Mouse (Mus musculus): ENCODE data around the gene Bmp10. TPM values are rescaled to one million over a fixed set of nuclear protein-coding genes. Genes with fewer than 3 reads are reported as not detected.

Gene Bmp10
- polyA plus RNA-seq, 1 experiment, result not detected

DNA sequence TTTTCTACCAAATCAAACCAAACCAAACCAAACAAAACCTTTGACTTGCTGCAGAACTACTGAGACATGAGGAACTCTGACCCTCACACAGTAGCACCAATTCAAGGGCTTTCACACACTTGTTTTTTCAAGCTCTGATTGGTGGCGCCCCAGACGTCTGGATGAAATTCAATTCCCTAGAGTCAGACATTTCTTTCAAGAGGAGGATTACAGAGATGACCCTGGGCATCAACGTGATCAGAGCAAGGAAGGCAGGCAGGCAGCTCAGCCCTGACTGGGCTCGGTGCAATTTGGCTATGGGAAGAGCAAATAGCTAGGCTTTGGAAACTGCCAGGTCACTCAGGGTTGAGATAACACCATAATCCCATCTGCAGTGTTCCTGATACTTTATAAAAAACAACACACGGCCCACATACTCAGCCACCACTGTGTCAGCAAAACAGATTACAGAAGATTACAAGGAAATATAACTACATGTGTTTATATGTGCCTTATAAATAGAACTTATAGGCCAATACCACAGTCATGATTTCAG, 39.3 kb upstream of the Bmp10 start:
- TF ChIP-seq CTCF (IDR thresholded peaks at IDR 0.05; ENCODE audit: extremely low read depth, insufficient read length, insufficient replicate concordance, low read depth, low read length) (no peak), POLR2A (IDR thresholded peaks at IDR 0.05; ENCODE audit: low read depth, low read length) (no peak)
- Histone ChIP-seq H3K4me1 (ENCODE audit: control insufficient read depth, insufficient read depth, insufficient read length, low read length) (peaks cover 18% of the 10 kb centered on the region; the same call in 1 of the 2 replicates), H3K4me3 (ENCODE audit: low read depth, low read length) (no peak overlapping the region), H3K27me3 (ENCODE audit: control insufficient read depth, insufficient read depth, low read length) (no peaks in the 10 kb centered on the region), H3K36me3 (ENCODE audit: control insufficient read depth, insufficient read depth, low read length) (no peaks in the 10 kb centered on the region), H3K27ac (ENCODE audit: insufficient read depth, low read depth, low read length) (peak overlapping the region; percentile 33; the same call in 1 of the 2 replicates)
- WGBS, result 18% methylated on average over 5 of the region's 5 CpGs

DNA sequence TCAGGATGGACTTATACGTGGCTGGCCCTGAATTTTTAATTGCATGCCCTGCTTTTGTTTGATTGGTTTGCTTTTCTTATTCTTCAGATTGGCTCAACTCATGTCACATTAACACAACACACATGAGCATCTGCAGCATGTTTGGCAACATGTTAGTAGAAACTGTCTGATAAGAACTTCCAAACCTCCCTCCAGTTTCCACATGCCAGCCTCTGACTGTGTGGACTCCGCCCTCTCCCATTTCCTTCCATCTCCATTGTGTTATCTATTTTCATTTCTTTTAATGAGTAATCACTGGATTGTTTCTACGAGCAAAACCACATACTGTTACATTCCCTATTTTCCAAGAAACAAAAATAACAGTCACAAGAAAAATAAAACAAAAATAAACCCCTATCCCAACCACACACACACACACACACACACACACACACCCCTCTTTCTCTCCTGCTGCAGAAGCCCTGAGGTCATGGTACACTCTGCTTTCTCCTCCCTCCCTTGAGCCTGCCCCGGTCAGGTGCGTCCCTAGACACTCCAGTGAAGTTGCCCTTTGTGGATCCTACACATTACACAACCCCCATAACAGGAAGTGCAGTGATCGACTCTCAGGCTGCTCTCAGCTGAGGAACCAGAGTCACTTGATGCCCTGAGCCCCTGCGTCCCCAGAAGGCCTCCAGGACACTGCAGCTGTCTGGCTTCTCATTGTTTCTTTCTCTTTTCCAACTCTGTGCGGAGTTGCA, 35.2 kb upstream of the Bmp10 start:
- WGBS, result 23% methylated on average over 8 of the region's 8 CpGs
- H3K36me3 ChIP-seq (ENCODE audit: control insufficient read depth, insufficient read depth, low read length), result no peaks in the 10 kb centered on the region

DNA sequence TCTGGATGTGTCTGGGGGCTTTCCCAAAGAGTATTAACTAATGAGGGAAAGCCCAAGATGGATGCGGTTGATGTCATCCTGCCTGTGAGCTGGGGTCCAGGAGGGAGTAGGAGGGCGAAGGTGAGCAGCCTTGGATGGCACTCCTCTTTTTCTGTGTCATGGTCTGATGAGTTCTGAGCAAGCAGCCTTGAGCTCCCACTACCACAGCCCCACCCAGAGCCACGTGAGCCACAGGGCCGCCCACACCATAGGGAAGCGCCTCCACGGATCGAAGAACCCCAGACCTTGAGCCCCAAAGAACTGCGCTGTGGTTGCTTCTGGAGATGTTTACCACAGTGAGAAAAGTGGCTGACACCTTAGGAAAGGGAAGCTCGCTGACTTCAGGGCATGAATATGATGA, 34.0 kb upstream of the Bmp10 start:
- Histone ChIP-seq H3K27me3 (ENCODE audit: control insufficient read depth, insufficient read depth, low read length) (no peaks in the 10 kb centered on the region), H3K4me1 (ENCODE audit: control insufficient read depth, insufficient read depth, insufficient read length, low read length) (peaks cover 11% of the 10 kb centered on the region), H3K4me3 (ENCODE audit: low read depth, low read length) (no peak overlapping the region), H3K36me3 (ENCODE audit: control insufficient read depth, insufficient read depth, low read length) (no peaks in the 10 kb centered on the region), H3K27ac (ENCODE audit: insufficient read depth, low read depth, low read length) (no peak overlapping the region)
- TF ChIP-seq CTCF (IDR thresholded peaks at IDR 0.05; ENCODE audit: extremely low read depth, insufficient read length, insufficient replicate concordance, low read depth, low read length) (no peak), POLR2A (IDR thresholded peaks at IDR 0.05; ENCODE audit: low read depth, low read length) (no peak)
- 85% methylated on average over 9 of the region's 9 CpGs for WGBS

More for the DNA sequence above, 35.2 kb upstream of the Bmp10 start:
- Histone ChIP-seq H3K27ac (ENCODE audit: insufficient read depth, low read depth, low read length) (no peak overlapping the region), H3K4me1 (ENCODE audit: control insufficient read depth, insufficient read depth, insufficient read length, low read length) (peaks cover 16% of the 10 kb centered on the region), H3K27me3 (ENCODE audit: control insufficient read depth, insufficient read depth, low read length) (no peaks in the 10 kb centered on the region), H3K4me3 (ENCODE audit: low read depth, low read length) (no peak overlapping the region)
- TF ChIP-seq CTCF (IDR thresholded peaks at IDR 0.05; ENCODE audit: extremely low read depth, insufficient read length, insufficient replicate concordance, low read depth, low read length) (no peak), POLR2A (IDR thresholded peaks at IDR 0.05; ENCODE audit: low read depth, low read length) (no peak)

DNA sequence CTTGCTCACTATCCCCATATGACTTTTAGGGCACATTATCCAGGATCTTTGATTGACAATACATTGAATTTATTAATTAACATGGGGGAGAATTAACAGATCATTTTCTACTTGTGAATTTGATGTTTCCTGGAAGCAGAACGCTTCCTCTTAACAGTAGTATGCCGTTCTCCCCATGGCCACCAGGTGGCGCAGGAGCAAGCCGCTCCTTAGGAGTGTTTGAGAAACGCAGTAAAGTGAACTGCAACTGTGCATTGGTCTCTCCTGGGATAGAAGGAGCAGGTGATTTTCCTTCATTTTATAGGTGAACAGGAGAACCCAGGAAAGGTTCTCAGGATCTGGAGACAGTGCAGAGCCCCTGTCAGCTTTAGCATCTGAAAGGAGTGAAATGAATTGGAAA, 29.7 kb upstream of the Bmp10 start:
- Histone ChIP-seq H3K4me1 (ENCODE audit: control insufficient read depth, insufficient read depth, insufficient read length, low read length) (peaks cover 2% of the 10 kb centered on the region), H3K36me3 (ENCODE audit: control insufficient read depth, insufficient read depth, low read length) (no peaks in the 10 kb centered on the region), H3K27me3 (ENCODE audit: control insufficient read depth, insufficient read depth, low read length) (no peaks in the 10 kb centered on the region), H3K4me3 (ENCODE audit: low read depth, low read length) (no peak overlapping the region), H3K27ac (ENCODE audit: insufficient read depth, low read depth, low read length) (no peak overlapping the region)
- 1% methylated on average over 5 of the region's 5 CpGs for WGBS
- TF ChIP-seq CTCF (IDR thresholded peaks at IDR 0.05; ENCODE audit: extremely low read depth, insufficient read length, insufficient replicate concordance, low read depth, low read length) (peak; percentile 99), POLR2A (IDR thresholded peaks at IDR 0.05; ENCODE audit: low read depth, low read length) (no peak)

DNA sequence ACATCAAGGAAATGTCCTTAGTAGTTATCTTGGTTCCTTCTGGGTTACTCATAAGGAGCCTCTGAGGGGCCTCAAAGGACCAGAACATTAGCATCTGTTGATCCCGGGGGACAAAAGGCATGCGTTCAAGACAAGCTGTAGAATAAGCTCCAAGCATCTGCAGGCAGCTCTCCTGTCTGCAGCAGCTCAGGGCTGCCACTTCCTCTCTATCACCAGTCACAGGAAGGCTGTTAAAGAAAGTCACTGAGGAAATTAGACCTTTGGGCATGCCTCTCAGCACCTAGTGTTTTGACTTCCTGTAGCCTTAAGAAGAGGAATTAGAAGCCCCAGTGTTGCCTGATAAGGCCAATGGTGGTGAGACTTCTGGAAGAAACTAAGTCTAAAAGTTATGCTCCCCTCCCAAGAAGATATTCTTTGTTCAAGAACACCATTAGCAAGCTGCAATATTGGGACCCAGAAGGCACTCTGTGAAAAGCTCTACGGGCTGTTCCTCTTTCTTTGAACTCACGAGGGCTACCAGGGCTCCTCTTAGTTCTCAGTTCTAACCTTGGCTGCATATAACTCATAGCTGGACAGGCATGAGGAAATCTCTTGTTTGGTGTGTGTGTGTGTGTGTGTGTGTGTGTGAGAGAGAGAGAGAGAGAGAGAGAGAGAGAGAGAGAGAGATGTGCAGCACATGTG, 28.8 kb upstream of the Bmp10 start:
- H3K27me3 ChIP-seq (ENCODE audit: control insufficient read depth, insufficient read depth, low read length), result no peaks in the 10 kb centered on the region
- 55% methylated on average over 4 of the region's 4 CpGs for whole genome bisulfite sequencing
- no peaks in the 10 kb centered on the region; the same call in 1 of the 2 replicates for H3K4me1 ChIP-seq (ENCODE audit: control insufficient read depth, insufficient read depth, insufficient read length, low read length)
- H3K27ac ChIP-seq (ENCODE audit: insufficient read depth, low read depth, low read length), result no peak overlapping the region
- no peaks in the 10 kb centered on the region for H3K36me3 ChIP-seq (ENCODE audit: control insufficient read depth, insufficient read depth, low read length)
- H3K4me3 ChIP-seq (ENCODE audit: low read depth, low read length), result no peak overlapping the region
- TF ChIP-seq CTCF (IDR thresholded peaks at IDR 0.05; ENCODE audit: extremely low read depth, insufficient read length, insufficient replicate concordance, low read depth, low read length), result no peak
- no peak for TF ChIP-seq POLR2A (IDR thresholded peaks at IDR 0.05; ENCODE audit: low read depth, low read length)

DNA sequence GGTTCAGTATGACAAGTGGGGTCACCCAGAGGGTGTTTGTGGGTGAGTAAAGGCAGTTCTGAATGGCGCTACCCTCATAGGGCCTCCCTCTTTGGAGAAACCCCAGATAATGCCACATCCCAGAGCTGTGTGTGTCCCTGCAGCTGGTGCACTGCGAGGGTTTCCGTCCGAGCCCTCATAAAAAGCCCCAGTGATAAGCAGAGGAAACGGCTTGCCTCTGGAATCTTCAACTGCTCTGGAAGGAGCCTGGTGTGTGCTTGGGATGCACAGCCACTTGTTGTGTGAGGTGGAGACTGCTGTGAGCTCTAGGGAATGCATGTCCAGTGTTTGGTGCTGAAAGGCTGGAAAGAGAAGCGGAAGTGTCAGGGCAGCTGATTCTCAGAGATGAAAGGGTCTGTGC, 27.3 kb upstream of the Bmp10 start:
- Histone ChIP-seq H3K27ac (ENCODE audit: insufficient read depth, low read depth, low read length) (no peak overlapping the region), H3K36me3 (ENCODE audit: control insufficient read depth, insufficient read depth, low read length) (no peaks in the 10 kb centered on the region), H3K4me1 (ENCODE audit: control insufficient read depth, insufficient read depth, insufficient read length, low read length) (no peaks in the 10 kb centered on the region; the same call in 1 of the 2 replicates), H3K4me3 (ENCODE audit: low read depth, low read length) (no peak overlapping the region), H3K27me3 (ENCODE audit: control insufficient read depth, insufficient read depth, low read length) (no peaks in the 10 kb centered on the region)
- no peak for TF ChIP-seq POLR2A (IDR thresholded peaks at IDR 0.05; ENCODE audit: low read depth, low read length)
- no peak for TF ChIP-seq CTCF (IDR thresholded peaks at IDR 0.05; ENCODE audit: extremely low read depth, insufficient read length, insufficient replicate concordance, low read depth, low read length)
- 59% methylated on average over 6 of the region's 6 CpGs for WGBS

DNA sequence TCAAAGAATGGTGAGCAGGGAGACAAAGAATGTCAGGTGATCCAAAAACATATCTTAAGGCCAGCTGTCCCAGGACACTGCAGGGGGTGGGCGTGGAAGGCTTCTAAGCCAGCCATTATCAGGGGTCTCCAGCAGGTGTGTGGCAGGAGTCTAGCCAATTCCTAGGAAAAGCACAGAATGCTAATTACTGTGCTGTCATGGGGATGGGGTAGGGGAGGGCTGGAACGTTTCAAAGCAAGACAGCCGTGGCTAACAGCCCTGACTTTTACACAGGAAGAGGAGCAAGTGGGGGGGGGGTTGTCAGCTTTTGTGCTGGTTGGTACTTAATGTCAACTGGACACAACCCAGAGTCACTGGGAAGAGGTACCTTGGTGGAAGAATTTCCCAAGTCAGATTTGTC, 16.8 kb upstream of the Bmp10 start:
- no peak overlapping the region for H3K27ac ChIP-seq (ENCODE audit: insufficient read depth, low read depth, low read length)
- no peak overlapping the region for H3K4me3 ChIP-seq (ENCODE audit: low read depth, low read length)
- H3K4me1 ChIP-seq (ENCODE audit: control insufficient read depth, insufficient read depth, insufficient read length, low read length), result no peaks in the 10 kb centered on the region
- 63% methylated on average over 3 of the region's 3 CpGs for WGBS
- H3K27me3 ChIP-seq (ENCODE audit: control insufficient read depth, insufficient read depth, low read length), result no peaks in the 10 kb centered on the region
- no peak for TF ChIP-seq CTCF (IDR thresholded peaks at IDR 0.05; ENCODE audit: extremely low read depth, insufficient read length, insufficient replicate concordance, low read depth, low read length)
- TF ChIP-seq POLR2A (IDR thresholded peaks at IDR 0.05; ENCODE audit: low read depth, low read length), result no peak
- no peaks in the 10 kb centered on the region for H3K36me3 ChIP-seq (ENCODE audit: control insufficient read depth, insufficient read depth, low read length)

Measured in small intestine, adult 2 months (tissue).